Mouse (Mus musculus) spleen, postnatal 4 days (tissue): Measurements from ENCODE around the gene Arpc2.

ENCODE experiments used
- DNase-seq, 2 experiments: peaks; one replicate each; pipeline ENCODE4 v3.0.0; 2022; ENCODE audit warnings: low spot score in 2 of 2

Gene Arpc2

DNA sequence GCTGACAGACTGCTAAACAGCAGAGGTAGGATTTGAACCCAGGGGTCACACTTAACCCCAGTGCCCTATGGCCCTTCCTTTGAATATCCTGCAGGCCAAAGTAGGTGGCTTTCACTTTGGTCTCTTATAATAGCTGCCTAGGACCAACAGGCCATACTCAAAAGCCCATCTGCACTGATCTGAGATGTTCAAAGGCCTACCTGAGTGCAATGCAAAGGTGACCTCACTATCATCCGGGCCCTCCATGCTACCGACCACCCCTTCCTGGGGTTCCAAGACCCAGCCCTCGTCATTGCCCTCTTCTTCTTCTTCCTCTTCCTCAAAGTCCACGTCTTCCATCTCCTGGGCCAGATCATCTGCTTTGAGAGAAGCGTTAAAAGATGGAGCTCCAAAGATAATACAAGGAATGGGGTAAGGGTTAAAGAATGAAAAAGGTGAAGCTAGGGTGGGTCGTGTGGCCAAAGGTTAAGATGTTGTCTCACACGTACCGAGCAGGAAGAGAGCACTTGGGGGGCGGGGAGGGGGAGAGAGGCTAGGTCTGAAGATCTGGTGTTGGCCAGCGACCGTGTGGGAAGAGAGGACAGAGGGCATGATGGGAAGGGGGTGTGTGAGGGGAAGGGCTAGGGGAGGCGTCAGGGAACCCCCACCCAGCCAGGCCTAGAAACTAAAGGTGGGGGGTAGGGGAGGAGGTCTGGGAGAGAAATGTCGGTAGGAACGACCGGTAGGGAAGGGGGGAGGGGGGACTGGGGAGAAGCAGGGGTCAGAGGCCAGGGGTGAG, 48.0 kb downstream of the Arpc2 start:
- peak; percentile 55 to 77 for DNase-seq

DNA sequence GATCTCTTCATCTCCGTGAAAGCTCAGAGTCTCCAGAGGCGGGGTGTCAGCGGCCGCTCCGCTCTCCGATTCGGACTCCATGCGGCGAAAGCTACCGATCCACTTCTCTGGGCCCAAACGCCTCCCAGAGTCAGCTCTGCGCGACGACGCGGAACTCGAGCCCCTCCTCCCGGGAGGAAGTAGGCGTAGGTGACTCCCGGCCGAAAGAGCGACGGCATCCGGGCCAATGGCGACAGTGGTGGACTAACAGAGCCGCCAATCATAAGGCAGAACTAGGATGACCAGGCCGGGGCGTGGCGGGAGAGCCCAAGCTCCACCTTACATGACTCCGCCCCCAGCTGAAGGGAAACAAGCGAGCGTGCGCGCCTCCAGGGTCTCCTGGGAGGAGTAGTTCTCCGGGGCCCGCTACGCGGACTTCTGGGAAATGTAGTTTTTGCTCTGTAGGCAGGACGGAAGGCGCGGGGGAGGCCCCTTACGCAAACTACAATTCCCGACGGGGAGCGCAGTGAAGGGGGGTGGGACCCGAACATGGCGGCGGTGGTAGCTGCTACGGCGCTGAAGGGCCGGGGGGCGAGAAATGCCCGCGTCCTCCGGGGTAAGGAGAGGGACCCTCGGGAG, 48.8 kb downstream of the Arpc2 start, which contains the start of the genes Aamp and Pnkd:
TSS of gene Aamp (minus strand) at position 196 of the 618 bp plus-strand sequence.
TSS of gene Pnkd (plus strand) at position 388 of the 618 bp plus-strand sequence.
- DNase-seq: peak; percentile 99 to 100

GRCm38 (mm10) chr1:74285212-74286010, 49.5 kb downstream of the Arpc2 start:
- peak in 1 of 2 experiments; percentile 30 for DNase-seq

- peak in 1 of 2 experiments; percentile 64 for DNase-seq
Measured at GRCm38 (mm10) chr1:74286869-74287607, 51.2 kb downstream of the Arpc2 start.

- DNase-seq: peak in 1 of 2 experiments; percentile 51
Measured at GRCm38 (mm10) chr1:74288327-74288726, 52.4 kb downstream of the Arpc2 start.

- peak in 1 of 2 experiments; percentile 55 for DNase-seq
Measured at GRCm38 (mm10) chr1:74289248-74289647, 53.4 kb downstream of the Arpc2 start.

- DNase-seq: peak in 1 of 2 experiments; percentile 57
Measured at GRCm38 (mm10) chr1:74289740-74290139, 53.9 kb downstream of the Arpc2 start.

DNA sequence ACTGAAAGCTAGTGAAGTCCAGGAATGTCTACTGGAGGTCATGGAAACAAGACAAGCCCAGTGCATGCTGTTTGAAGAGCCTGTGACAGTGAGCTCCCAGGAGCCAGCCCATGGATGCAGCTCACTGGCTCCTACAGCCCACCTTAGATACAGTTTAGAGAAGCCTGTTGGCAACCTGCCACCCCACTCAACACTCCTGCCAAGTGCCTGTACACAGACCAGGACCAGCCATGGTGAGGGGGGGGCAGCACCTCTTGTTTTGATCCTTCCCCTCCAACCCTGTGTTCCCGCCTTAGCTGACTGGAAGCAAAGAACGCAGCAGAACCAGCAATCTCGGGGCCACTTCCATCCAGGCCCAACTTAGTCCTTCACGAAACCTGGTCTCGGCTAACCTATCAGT, 54.3 kb downstream of the Arpc2 start:
- peak in 1 of 2 experiments; percentile 53 for DNase-seq

DNA sequence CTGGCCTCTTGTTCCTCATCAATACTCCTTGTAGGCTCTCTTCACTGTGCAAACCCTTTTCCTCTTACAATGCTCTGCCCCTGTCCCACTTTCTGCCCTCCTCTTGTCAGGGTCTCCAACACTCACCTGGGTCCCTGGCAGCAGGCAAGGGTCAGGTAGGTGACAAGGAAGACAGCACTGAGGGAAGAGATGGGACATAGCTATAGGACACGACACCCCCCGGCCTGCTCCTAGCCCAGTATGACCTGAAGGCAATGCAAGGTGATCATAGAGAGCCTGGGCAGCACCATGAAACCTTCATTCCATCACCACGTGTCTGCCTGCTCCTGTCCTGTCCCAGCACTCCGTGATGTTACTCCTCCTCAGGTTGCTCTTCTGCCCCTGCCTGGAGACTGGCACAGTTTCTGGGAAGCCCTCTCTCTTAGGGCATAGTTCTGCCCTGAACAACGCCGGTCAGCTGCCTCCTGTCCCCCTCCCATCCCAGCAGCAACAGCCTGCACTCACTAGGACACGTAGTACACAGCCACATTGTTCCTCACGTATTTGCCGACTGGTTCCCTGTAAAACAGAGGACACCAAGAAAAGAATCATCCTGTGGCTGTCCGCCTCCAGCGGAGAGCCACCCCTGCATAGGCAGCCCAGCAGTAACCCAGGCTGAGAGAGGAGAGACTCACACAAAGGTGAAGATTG, 56.6 kb downstream of the Arpc2 start:
- peak in 1 of 2 experiments; percentile 57 for DNase-seq

- DNase-seq: no peak
Measured at GRCm38 (mm10) chr1:74293306-74293960, 57.5 kb downstream of the Arpc2 start.

- DNase-seq: peak in 1 of 2 experiments; percentile 62
Measured at GRCm38 (mm10) chr1:74294090-74294643, 58.3 kb downstream of the Arpc2 start.

DNA sequence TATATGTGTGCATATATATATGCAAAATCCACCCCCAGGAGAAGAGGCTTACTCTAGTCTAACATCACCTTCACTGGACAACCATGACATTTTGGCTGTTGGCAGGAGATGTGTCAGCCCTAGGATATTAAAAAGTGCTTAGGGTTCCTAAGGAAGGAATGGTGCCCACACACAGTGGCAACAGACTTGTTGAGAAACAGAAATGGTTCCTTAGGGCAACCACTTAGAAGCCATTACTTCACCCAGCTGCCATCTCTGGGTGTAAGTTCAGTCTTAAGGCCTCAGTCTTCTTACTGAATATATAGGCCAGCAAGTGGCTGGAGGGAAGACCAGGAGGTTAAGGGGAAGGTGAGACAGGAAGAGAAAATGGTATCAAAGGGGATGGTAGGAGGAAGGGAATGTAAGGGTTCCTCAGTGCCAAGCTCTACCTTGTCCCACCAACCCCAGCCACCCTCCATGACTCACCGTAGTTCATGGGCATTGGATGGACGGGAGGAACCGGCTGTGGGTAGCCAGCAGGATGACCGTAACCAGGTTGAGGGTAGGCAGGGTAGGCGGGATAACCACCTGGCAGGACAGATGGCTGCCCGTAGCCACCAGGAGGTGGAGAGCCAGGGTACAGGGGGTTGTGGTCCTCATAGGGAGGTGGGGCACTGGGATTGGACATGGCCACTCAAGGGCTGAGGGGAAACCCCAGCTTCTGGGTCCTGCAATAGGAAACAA, 59.0 kb downstream of the Arpc2 start:
- no peak for DNase-seq

DNA sequence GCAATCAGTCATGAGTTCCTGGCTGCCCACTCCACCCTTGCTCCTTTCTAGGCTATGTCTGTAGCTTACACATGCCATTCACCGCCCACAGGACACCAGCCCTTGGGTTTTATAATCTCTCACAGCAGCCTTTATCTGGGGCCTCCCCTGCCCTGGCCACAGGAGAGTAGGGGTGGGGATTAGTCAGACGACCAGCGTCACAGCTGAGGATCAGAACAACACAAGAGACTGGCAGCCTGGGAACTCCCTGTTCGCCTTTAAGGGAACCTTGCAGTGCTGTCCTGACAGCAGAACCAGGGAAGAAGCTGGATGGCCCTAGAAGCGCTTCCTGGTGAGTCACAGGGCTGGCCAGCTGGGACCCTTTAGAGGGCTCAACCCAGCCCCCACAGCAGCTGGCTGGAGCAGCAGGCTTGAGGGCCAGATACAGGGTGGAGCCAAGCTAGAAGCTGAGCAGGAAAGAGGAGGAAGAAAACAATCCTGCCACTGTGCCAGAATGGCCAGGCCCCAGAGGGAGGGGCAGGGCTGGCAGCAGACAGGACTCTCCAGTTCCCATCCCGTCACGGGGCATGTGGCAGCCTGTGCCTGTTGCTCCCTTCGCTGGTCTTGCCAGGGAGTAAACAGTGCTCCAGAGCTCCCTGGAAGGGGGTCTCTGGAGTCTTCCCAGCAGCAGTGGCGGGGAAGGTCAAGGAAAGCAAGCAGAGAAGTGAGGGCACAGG, 59.7 kb downstream of the Arpc2 start:
- peak; percentile 63 to 75 for DNase-seq

- DNase-seq: peak in 1 of 2 experiments; percentile 58
Measured at GRCm38 (mm10) chr1:74296477-74296876, 60.6 kb downstream of the Arpc2 start.

- DNase-seq: peak in 1 of 2 experiments; percentile 60
Measured at GRCm38 (mm10) chr1:74297269-74297668, 61.4 kb downstream of the Arpc2 start.

GRCm38 (mm10) chr1:74298157-74298750, 62.4 kb downstream of the Arpc2 start:
- peak in 1 of 2 experiments; percentile 54 for DNase-seq

DNA sequence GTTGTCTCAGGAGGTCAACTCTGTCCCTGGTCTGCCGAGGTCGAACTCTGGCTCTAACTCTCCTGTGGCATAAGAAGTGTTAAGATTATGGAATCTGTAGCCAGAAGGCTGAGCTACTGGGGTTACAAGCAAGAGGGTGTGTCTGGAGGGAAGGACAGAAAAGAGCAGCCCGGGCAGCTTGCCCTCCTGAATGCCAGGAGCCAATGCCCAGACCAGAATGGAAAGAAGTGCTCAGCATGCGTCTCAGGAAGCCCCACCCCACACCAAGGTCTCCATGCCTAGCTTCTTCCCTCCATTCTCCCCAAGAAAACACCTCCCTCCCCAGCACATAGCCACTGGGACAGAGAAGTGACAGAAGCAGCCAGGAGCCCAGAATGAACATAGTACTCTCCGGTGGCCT, 63.1 kb downstream of the Arpc2 start:
- peak in 1 of 2 experiments; percentile 55 for DNase-seq
